Mouse (Mus musculus) intestine, postnatal 0 days (tissue): ENCODE results near the gene Vmn1r44. TPM values are rescaled to one million over a fixed set of nuclear protein-coding genes. Genes with fewer than 3 reads are reported as not detected.
"Not testable (repeated sequence)": the region's sequence is repeated elsewhere in the genome, so short reads cannot be mapped to it uniquely, and the experiment has no call there.

Experiments
- ATAC-seq: fragments of 200-750 bp; cut with Nextera tagmentation; 2 replicates; pipeline ENCODE4 v1.8.0; 2017; ENCODE audit warnings: mild to moderate bottlenecking, moderate TSS enrichment, moderate library complexity
- H3K27ac ChIP-seq: fragments of 300-500 bp; sonication (generic); 2 replicates; pipeline ENCODE4 v1.5.1; 2014; ENCODE audit warnings: mild to moderate bottlenecking, low read depth, low read length, moderate library complexity
- H3K27me3 ChIP-seq: fragments of 300-500 bp; sonication (generic); replicated peaks from 2 replicates; pipeline ENCODE4 v1.6.1; 2014; ENCODE audit warnings: low read length, mixed read lengths; ENCODE audit not compliant: control insufficient read depth, insufficient read depth
- H3K36me3 ChIP-seq: fragments of 300-500 bp; sonication (generic); 2 replicates; pipeline ENCODE4 v1.6.1; 2014; ENCODE audit warnings: mild to moderate bottlenecking, moderate library complexity; ENCODE audit not compliant: control insufficient read depth, insufficient read depth
- H3K4me1 ChIP-seq: fragments of 300-500 bp; sonication (generic); replicated peaks from 2 replicates; pipeline ENCODE4 v1.6.1; 2014; ENCODE audit warnings: antibody characterized with exemption, low read length, mixed read lengths; ENCODE audit not compliant: control insufficient read depth, insufficient read depth
- H3K4me2 ChIP-seq: fragments of 300-500 bp; sonication (generic); replicated peaks from 2 replicates; pipeline ENCODE4 v1.6.1; 2014; ENCODE audit warnings: low read depth, mild to moderate bottlenecking, moderate library complexity
- H3K4me3 ChIP-seq: fragments of 300-500 bp; sonication (generic); 2 replicates; pipeline ENCODE4 v1.5.1; 2014; ENCODE audit warnings: low read depth, low read length
- H3K9ac ChIP-seq: fragments of 300-500 bp; sonication (generic); 2 replicates; pipeline ENCODE4 v1.6.1; 2014; ENCODE audit warnings: mild to moderate bottlenecking, low read depth, low read length
- H3K9me3 ChIP-seq: fragments of 300-500 bp; sonication (generic); 2 replicates; pipeline ENCODE4 v1.6.1; 2016; ENCODE audit warnings: mixed run types; ENCODE audit not compliant: control insufficient read depth
- CTCF ChIP-seq: sonication (generic); IDR thresholded peaks from 2 replicates; pipeline ENCODE4 v1.5.1; 2016; ENCODE audit warnings: low read depth, mild to moderate bottlenecking, control low read depth, antibody characterized with exemption, moderate library complexity
- WGBS: fragments of 180-500 bp; shearing (Covaris S2); extraction: QIAGEN DNeasy Blood & Tissue Kit; methylation state at CpG from one replicate; pipeline ENCODE4 v1.1.7; 2014; 5-methylcytosine and 5-hydroxymethylcytosine counted together
- polyA plus RNA-seq: library from polyadenylated mRNA; unstranded; fragments of >200 nt; fragmentation: Nextera tagmentation; extraction: Ambion mirVana; gene quantifications from 2 replicates; pipeline ENCODE4 v1.2.1, GENCODE M21; 2015

The Vmn1r44 gene
- not detected in 2 replicates for polyA plus RNA-seq

DNA sequence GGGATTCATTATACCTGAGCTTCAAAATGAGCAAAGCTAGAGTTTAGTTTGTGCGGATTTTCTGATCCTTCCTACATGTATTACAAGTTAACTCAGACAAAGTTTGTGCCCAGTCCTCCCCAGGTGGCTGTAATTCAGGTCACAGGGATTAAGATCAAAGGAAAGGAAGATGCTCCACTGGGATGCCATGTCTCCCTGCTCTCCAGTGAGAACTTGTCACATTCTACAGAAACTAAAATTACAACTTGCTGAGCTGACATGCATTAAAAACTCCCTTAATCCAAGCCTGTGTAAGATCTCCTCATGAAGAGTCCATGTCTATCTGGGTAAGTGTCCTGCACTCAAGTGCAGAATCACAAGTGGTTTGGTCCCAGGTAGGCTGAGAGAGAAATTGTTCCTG, at the start of gene Vmn1r44:
Vmn1r44 (plus strand) TSS at position 301 of the 400 bp plus-strand sequence.
- H3K27ac ChIP-seq, result no peak within 1 kb of the TSS
- H3K4me2 ChIP-seq, result no peak within 1 kb of the TSS
- TF ChIP-seq CTCF, result no peak
- no peak within 1 kb of the TSS for H3K4me3 ChIP-seq
- H3K9me3 ChIP-seq, result no peaks in the 10 kb centered on the region
- WGBS, result 94% methylated on average over 1 of the region's 1 CpGs
- no peak for ATAC-seq
- no peaks in the 10 kb centered on the region for H3K4me1 ChIP-seq
- no peak within 1 kb of the TSS for H3K9ac ChIP-seq
- H3K27me3 ChIP-seq, result no peaks in the 10 kb centered on the region
- no peaks in the 10 kb centered on the region for H3K36me3 ChIP-seq

DNA sequence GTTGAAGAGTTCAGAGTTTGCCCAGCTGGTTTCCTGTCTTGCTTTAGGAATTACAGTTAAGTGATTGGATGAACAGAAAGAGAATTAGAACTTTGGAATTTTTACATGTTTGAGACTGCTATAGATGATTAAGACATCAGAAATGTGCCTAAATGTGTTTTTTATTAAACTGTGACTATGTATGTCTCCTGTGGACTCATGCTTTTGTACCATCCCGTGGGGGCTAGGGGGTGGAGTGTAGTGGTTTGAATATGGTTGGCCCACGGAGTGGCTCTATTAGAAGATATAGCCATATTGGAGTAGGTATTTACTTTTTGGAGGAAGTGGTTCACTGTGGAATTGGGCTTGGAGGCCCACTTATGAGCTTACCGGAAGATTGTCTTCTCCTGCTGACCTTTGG, 25.9 kb upstream of the Vmn1r44 start:
- Histone ChIP-seq H3K4me2 (no peak overlapping the region), H3K9ac (no peak overlapping the region), H3K36me3 (no peaks in the 10 kb centered on the region), H3K9me3 (no peaks in the 10 kb centered on the region), H3K27me3 (no peaks in the 10 kb centered on the region), H3K27ac (no peak overlapping the region), H3K4me3 (no peak overlapping the region), H3K4me1 (no peaks in the 10 kb centered on the region)
- ATAC-seq, result no peak
- WGBS, result 77% methylated on average over 3 of the region's 3 CpGs
- no peak for TF ChIP-seq CTCF

DNA sequence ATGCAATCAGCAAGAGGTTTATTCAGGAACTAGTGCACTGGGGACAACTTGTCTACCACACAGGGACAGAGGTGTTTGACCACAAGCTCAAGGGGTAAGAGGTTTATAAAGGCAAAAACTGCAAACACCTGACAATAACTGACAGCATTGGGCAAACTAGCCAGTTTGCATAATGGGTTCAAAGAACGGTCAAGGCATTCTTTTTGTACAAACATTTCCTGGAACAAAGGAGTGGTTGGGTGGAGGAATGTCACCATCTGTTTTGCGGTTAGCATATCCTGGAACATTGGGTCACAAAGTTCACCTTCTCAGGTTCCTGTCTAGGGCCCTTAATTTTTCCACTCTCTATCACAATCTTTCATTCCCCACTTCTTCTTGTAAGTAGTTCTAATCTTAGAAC, 23.6 kb upstream of the Vmn1r44 start:
- WGBS, result 59% methylated on average over 2 of the region's 2 CpGs
- Histone ChIP-seq H3K36me3 (no peaks in the 10 kb centered on the region), H3K4me1 (no peaks in the 10 kb centered on the region), H3K27ac (no peak overlapping the region), H3K9me3 (0 out of 2 replicates have a peak, but pooled peaks cover 3% of the 10 kb centered on the region), H3K4me3 (no peak overlapping the region), H3K27me3 (no peaks in the 10 kb centered on the region), H3K9ac (no peak overlapping the region), H3K4me2 (no peak overlapping the region)
- peak; percentile 53 for ATAC-seq
- no peak for TF ChIP-seq CTCF

DNA sequence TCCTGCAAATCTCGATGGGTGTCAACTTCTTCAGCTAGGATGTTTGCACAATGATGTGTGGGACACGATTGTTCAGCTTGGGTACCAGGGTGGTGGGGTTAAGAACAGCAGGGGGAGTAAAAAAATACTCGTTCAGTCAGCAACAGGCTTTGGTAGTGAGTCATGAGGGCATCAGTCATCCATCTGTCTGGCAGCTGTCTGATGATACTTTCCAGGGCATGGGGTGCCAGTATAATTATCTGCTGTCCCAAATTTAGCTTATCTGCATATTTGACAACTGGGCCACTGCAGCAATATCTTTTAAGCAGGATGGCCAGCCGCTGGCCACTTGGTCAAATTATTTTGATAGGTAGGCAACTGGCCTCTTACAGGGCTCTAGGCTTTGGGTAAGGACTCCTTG, 19.7 kb upstream of the Vmn1r44 start:
- Histone ChIP-seq H3K27me3 (no peaks in the 10 kb centered on the region), H3K4me3 (no peak overlapping the region), H3K27ac (no peak overlapping the region), H3K4me2 (no peak overlapping the region), H3K9me3 (0 out of 2 replicates have a peak, but pooled peaks cover 7% of the 10 kb centered on the region), H3K4me1 (no peaks in the 10 kb centered on the region), H3K36me3 (no peaks in the 10 kb centered on the region), H3K9ac (no peak overlapping the region)
- TF ChIP-seq CTCF, result no peak
- no peak for ATAC-seq
- 76% methylated on average over 4 of the region's 4 CpGs for WGBS

DNA sequence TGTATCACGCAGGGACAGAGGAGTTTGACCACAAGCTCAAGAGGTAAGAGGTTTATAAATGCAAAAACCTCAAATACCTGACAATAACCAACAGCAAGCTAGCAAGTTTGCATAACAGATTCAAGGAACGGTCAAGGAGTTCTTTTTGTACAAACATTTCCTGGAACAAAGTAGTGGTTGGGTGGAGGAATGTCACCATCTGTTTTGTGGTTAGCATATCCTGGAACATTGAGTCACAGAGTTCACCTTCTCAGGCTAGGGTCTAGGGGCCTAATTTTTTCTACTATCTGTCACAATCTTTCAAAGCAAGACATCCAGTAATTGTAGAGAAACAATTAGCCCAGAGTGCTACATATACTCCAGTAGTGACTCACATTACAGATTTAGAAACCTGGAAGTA, 16.2 kb upstream of the Vmn1r44 start:
- no peak overlapping the region for H3K4me3 ChIP-seq
- ATAC-seq, result no peak
- H3K4me2 ChIP-seq, result no peak overlapping the region
- H3K4me1 ChIP-seq, result no peaks in the 10 kb centered on the region
- no peak for TF ChIP-seq CTCF
- no peaks in the 10 kb centered on the region for H3K27me3 ChIP-seq
- H3K36me3 ChIP-seq, result no peaks in the 10 kb centered on the region
- H3K9me3 ChIP-seq, result 0 out of 2 replicates have a peak, but pooled peaks cover 7% of the 10 kb centered on the region
- H3K27ac ChIP-seq, result no peak overlapping the region
- WGBS, result 91% methylated on average over 2 of the region's 2 CpGs
- H3K9ac ChIP-seq, result no peak overlapping the region

DNA sequence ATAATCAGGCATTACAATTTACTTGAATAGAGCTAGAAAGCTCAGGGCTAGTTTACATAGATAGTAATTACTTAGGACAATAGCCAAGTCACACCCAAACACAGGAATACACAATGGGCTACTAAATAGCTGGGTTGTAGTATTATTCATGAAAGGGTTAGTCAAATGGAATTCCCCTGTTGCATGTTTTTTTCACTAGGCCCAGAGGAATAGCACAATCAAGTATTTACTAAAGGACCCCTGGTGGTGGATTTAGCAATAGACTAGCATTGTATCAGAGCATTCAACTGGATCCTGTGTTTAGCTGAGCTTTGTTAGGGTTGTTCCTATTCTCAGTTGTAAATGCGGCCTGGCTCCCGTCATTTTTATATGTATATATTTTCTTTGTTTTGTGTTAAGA, 15.5 kb upstream of the Vmn1r44 start:
- no peaks in the 10 kb centered on the region for H3K36me3 ChIP-seq
- 0 out of 2 replicates have a peak, but pooled peaks cover 4% of the 10 kb centered on the region for H3K9me3 ChIP-seq
- H3K9ac ChIP-seq, result no peak overlapping the region
- 92% methylated on average over 2 of the region's 2 CpGs for WGBS
- H3K27me3 ChIP-seq, result no peaks in the 10 kb centered on the region
- H3K4me2 ChIP-seq, result no peak overlapping the region
- no peak overlapping the region for H3K4me3 ChIP-seq
- no peak overlapping the region for H3K27ac ChIP-seq
- ATAC-seq, result no peak
- H3K4me1 ChIP-seq, result no peaks in the 10 kb centered on the region
- TF ChIP-seq CTCF, result no peak

DNA sequence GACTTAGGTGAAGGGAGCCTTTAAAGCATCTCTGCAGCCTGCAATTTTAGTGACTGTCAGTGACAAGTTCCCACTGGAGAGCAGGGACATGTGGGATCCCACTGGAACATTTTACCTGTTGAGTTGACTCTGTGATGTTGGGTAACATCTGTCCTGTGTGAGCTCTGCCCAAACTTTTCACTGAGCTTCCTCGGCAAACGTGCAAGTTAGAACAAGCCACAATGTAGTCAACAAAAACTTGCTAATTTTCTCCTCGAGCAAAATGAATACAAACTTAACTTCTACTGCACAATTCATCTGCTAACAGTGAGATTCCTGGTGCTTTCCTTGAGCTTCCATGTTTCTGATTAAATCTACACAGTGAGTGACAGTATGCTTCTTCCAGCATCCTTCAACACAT, 7.1 kb upstream of the Vmn1r44 start, which contains the start of the genes Vmn1r42 and Vmn1r43:
Vmn1r42 (minus strand) TSS at position 101 of the 400 bp plus-strand sequence.
Vmn1r43 (minus strand) TSS at position 101 of the 400 bp plus-strand sequence.
- H3K9ac ChIP-seq, H3K27ac ChIP-seq, H3K4me1 ChIP-seq, H3K36me3 ChIP-seq, ATAC-seq, H3K4me3 ChIP-seq, H3K27me3 ChIP-seq, H3K9me3 ChIP-seq, H3K4me2 ChIP-seq: not testable (repeated sequence)
- 74% methylated on average over 3 of the region's 3 CpGs for WGBS
